Mouse (Mus musculus) left cerebral cortex, postnatal 25 days (tissue): ENCODE data around the gene Edil3. TPM values are rescaled to one million over a fixed set of nuclear protein-coding genes. Genes with fewer than 3 reads are reported as not detected.
"Not testable (repeated sequence)": the region's sequence is repeated elsewhere in the genome, so short reads cannot be mapped to it uniquely, and the experiment has no call there.

Source experiments
- DNase-seq, 2 experiments: peaks; one replicate each; pipeline ENCODE4 v3.0.0; 2022; ENCODE audit warnings: low spot score in 2 of 2, mixed read lengths in 1 of 2
- intact Hi-C: fragments of 180-260 bp; cut with DNase I; formaldehyde crosslinking; loops from one replicate; pipeline ENCODE4 v1.15.1; 2025
- total RNA-seq, 2 experiments: library from RNA; stranded (reverse); gene quantifications; 2 replicates each; pipeline ENCODE4 v1.2.3; 2021

Gene Edil3
- total RNA-seq, 2 experiments from 2014 or later = 85.2 to 87.7 TPM

GRCm38 (mm10) chr13:88916503-88916902 lies 95.2 kb downstream of the Edil3 start:
- no peak for DNase-seq
- intact Hi-C loops = no loop called here

DNA sequence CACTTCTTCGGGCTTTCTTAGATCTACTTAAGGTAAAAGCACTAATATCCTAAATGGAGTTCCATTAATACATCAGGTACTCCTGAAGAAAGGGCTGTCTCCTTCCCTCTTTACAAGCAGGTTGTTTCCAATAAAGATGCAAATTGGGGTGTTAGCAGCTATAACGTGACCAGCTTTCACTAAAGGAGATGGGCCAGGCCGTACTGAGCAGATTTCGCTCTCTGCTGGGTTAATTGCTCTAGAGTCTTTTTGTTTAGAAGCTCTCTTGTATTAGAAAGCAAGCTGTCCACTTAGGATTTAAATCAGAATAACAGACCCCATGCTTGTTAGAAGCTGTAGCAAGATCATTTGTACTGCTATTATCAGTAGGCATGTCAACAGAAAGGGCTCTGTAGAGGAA lies 108.4 kb downstream of the Edil3 start:
- DNase-seq = no peak
- intact Hi-C loops = no loop called here

DNA sequence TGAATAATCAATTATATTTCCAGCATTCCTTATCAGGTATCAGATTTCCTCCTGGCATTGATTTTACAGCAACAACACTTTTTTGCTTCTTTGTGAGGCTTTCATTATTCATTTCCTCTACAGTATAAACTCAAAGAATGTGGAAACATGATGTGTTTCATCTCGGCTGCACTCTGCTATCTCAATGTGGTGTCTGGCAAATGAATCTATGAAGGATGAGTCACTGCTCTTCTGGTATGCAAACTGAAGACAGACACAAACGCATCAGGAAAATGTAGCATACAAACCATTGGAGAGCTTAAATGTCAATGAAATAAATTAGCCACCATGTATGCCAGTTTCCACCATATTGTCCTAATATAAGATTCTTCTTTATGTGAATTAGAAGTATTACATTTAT lies 117.3 kb downstream of the Edil3 start:
- peak in 1 of 2 experiments; percentile 67 for DNase-seq

DNA sequence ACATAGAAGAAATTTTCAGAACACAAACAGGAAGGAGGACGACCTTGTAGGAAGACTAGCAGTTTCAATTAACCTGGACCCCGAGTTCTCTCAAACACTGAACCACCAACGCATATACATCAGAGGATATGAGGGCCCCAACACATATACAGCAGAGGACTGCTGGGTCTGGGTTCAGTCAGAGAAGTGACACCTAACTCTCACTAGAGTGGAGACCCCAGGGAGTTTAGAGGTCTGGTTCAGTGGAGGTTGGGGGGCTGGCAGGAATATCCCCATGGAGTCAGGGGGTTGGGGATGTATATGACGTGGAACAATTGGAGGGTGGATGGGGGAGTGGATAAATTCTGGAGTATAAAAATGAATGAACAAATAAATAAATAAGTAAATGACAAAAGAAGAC lies 151.1 kb downstream of the Edil3 start:
- DNase-seq = no peak
- intact Hi-C loops = no loop called here

More for the DNA sequence above, 117.3 kb downstream of the Edil3 start:
- intact Hi-C loops = no loop called here

DNA sequence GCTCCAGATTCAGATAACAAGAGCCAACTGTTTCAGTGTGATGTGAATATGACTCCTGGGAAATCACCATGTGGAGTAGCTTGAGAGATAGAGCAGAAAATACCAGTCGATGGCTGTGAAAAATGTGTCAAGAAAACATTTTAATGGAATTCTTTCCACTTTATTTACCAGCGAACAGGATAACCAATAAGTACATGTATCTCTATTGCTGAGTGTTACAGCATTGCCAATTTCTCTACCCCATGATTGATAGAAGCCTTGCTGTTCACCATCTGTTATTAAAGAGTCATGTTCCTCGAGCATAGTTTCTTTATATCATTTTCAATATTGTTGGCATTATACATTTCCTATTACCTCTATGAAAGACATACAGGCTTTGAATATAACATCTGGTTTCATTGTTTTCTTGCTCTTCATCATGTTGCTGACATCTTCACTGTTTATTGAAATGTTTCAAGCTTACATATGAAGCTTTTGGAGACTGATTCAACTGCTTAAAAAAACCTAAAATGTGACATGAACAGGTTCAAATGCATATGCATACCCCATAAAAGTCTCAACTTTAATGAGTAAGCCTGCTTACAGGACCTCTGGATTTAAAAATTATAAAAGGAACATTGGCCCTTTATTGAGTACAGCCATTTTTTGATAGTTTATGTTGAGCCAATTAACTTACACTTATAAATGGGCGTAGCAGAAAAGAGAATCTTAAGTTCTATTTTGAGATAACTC lies 186.6 kb downstream of the Edil3 start:
- no peak for DNase-seq
- intact Hi-C loops = no loop called here

DNA sequence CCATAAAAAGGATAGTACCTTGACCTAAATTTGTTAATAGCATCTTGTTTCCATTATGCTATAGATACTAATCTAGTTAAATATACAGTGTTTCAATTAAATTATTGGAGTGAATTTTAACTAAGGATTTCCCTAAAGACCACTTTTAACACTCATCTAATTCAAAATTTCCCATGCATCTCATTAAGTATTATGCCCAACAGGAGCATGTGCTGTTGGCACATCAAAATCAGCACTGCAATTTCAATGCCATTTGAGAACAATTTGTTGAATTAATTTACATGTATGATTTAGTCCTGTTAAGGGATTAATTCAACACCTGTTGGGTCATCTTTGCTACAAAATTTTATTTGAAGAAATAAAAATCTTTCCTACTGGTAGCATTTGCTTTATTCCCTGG lies 191.2 kb downstream of the Edil3 start:
- intact Hi-C loops = no loop called here
- DNase-seq = no peak

- intact Hi-C loops = no loop called here
- DNase-seq = peak; percentile 6 to 17
These were observed 208.7 kb downstream of the Edil3 start for GRCm38 (mm10) chr13:89029817-89030539.

GRCm38 (mm10) chr13:89035711-89036110 lies 214.4 kb downstream of the Edil3 start:
- no peak for DNase-seq
- intact Hi-C loops = no loop called here

- DNase-seq = no peak
- intact Hi-C loops = no loop called here
These were observed 220.2 kb downstream of the Edil3 start for GRCm38 (mm10) chr13:89041495-89041894.

GRCm38 (mm10) chr13:89070132-89070531 lies 248.9 kb downstream of the Edil3 start:
- DNase-seq, intact Hi-C loops: not testable (repeated sequence)

GRCm38 (mm10) chr13:89076212-89076611 lies 254.9 kb downstream of the Edil3 start:
- no peak for DNase-seq
- intact Hi-C loops = no loop called here

DNA sequence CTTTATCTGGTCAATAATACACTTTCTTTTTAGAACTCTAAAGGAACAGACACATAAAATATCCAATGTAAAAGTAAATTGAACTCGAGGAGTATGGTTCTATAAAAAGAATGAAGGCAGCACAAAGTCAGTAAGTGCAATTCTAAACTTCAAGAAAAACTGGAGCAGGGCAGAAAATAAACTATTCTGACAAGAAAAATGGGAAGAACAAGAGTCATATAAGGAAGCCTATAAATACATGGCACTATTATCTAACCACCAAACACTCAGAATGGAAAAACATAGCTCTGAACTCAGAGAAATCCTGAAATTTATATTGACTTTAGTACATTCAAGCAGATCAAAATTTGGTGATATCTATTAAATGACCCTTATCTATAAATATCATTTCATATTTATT lies 284.6 kb downstream of the Edil3 start:
- intact Hi-C loops = no loop called here
- no peak for DNase-seq

- intact Hi-C loops = no loop called here
- no peak for DNase-seq
These were observed 296.3 kb downstream of the Edil3 start for GRCm38 (mm10) chr13:89117551-89117950.

DNA sequence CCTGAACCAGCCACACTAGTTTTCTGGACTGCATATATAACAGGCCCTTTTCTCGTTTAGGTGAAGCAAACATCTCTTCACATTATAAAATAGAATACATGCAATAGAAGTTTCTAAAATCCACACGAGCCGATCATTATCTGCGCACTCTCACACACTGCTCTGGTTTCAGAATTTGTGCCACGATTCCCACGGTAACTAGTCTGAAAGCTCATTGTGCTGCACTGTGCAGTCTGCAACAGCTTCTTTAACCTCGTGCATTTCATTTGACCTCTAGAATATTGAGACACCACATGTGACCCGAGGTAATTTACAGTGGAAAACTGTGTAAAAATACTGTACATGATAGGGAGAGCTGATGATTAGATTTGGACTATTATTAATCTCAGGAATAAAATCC lies 298.5 kb downstream of the Edil3 start:
- intact Hi-C loops = no loop called here
- DNase-seq = no peak

DNA sequence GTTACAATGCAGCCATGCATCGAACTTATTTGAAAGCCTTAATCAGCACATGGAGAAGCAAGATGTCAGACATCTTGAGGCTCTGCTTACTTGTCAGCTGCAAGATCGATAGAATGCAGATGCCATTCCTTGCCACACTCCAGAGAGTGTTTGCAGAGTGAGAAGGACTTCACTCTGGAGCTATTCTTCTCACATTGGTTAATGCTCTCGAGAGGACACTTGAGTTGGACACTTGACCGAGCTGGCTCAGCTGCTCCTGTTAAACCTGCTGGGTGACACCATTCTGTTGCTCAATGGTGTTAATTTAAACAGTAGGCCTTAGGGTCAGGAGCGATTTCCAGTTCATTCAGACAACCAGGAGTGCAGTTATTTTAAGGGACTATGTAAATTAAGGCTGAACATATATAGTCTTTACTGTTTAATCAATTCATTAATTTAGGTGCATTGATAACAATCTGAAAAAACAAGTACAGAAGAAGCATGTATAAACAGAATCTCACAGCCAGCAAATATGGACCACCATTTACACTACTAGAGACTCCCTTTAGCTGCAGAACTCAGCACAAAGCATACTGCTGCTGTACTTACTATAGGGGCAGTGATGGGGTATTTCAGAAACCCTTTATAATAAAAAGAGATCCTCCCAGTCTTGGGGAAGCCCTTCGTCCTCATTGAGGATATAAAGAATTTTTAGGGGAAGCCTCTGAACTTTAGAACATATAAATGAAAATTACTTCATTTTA lies 301.4 kb downstream of the Edil3 start:
- DNase-seq = no peak
- intact Hi-C loops = no loop called here

DNA sequence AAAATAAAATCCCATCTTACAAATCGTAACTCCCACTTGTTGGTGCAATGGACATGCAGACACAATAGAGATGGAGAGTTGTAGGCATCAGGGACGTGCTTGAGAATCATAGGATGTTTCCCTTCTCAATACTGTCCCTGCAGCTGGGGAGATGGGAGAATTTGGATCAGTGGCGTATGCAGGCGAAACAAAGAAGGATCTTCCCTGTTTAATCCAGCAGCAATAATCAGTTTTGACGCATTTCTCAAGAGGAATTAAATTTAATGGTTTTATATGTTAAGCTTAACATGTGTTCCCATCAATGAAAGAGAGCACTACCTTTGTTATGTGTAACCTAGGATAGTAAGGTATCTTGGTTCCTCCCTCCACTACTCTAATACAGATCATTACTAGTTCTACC lies 302.1 kb downstream of the Edil3 start:
- DNase-seq = no peak
- intact Hi-C loops = no loop called here

GRCm38 (mm10) chr13:89146056-89146547 lies 324.8 kb downstream of the Edil3 start:
- peak; percentile 18 to 53 for DNase-seq

GRCm38 (mm10) chr13:89151878-89152277 lies 330.6 kb downstream of the Edil3 start:
- intact Hi-C loops = no loop called here
- no peak for DNase-seq

More at GRCm38 (mm10) chr13:89146056-89146547, 324.8 kb downstream of the Edil3 start:
- intact Hi-C loops = no loop called here

DNA sequence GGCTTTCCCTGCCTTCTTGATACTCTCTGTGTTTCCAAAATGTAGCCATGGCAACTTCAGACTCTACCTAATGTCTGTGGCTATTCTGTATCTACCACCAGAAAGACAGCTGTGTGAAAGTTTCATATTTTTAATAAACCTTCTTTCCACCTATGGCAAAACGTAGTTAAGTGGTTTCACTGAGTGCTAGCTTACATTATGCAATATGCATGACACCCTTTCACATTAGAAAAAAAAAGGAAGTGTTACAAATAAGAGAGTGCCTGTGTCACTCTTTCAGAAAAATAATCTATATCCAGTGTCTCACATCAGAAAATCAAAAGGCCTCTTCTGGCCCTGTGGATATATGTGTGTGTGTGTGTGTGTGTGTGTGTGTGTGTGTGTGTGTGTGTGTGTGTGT lies 346.7 kb downstream of the Edil3 start:
- intact Hi-C loops = no loop called here
- DNase-seq = no peak

GRCm38 (mm10) chr13:89170040-89170439 lies 348.8 kb downstream of the Edil3 start:
- DNase-seq = no peak
- intact Hi-C loops = no loop called here
